Mouse (Mus musculus): Measurements from ENCODE around the gene Prmt3.

- TF ChIP-seq POLR2A (IDR thresholded peaks at IDR 0.05; ENCODE audit: insufficient read depth, low read depth, low read length) (no peak), CTCF (IDR thresholded peaks at IDR 0.05; ENCODE audit: insufficient read depth, low read depth, low read length) (no peak)
Observed at GRCm38 (mm10) chr7:49824043-49824442, 45.9 kb downstream of the Prmt3 start.

Data from olfactory bulb, adult 2 months (tissue).